Mouse (Mus musculus) C2C12 (cell line): ENCODE results near the gene Dpf3. TPM values are rescaled to one million over a fixed set of nuclear protein-coding genes. Genes with fewer than 3 reads are reported as not detected.

ENCODE experiments used
- H3K27me3 ChIP-seq: one replicate; pipeline ENCODE4 v1.6.1; 2011; ENCODE audit not compliant: control insufficient read depth, insufficient read depth, insufficient read length
- H3K36me3 ChIP-seq: one replicate; pipeline ENCODE4 v1.6.1; 2011; ENCODE audit not compliant: control insufficient read depth, insufficient read depth
- H3K4me3 ChIP-seq: one replicate; pipeline ENCODE4 v1.5.1; 2011; ENCODE audit warnings: mild to moderate bottlenecking, control low read depth; ENCODE audit not compliant: poor library complexity, insufficient read depth, severe bottlenecking
- H3K79me2 ChIP-seq: one replicate; pipeline ENCODE4 v1.6.1; 2011; ENCODE audit not compliant: control insufficient read depth, insufficient read depth
- H3K79me3 ChIP-seq: one replicate; pipeline ENCODE4 v1.6.1; 2011; ENCODE audit warnings: low read depth, control low read depth
- H3ac ChIP-seq: one replicate; pipeline ENCODE3; 2011; ENCODE audit warnings: low read depth; ENCODE audit not compliant: control insufficient read depth, insufficient read length
- CEBPB ChIP-seq: IDR thresholded peaks from one replicate; pipeline ENCODE4 v1.6.1; 2011; ENCODE audit warnings: low read depth, mild to moderate bottlenecking, control low read depth, moderate library complexity
- CTCF ChIP-seq: IDR thresholded peaks from one replicate; pipeline ENCODE4 v1.5.1; 2011; ENCODE audit not compliant: control insufficient read depth, insufficient read depth, insufficient read length
- FOSL1 ChIP-seq: IDR thresholded peaks from one replicate; pipeline ENCODE4 v1.8.0; 2011; ENCODE audit warnings: mild to moderate bottlenecking, low read length; ENCODE audit not compliant: poor library complexity, insufficient read depth, severe bottlenecking
- MAX ChIP-seq: IDR thresholded peaks from one replicate; pipeline ENCODE4 v1.6.1; 2011; ENCODE audit warnings: mild to moderate bottlenecking, control low read depth
- MYOD1 ChIP-seq: IDR thresholded peaks from one replicate; pipeline ENCODE4 v1.6.1; 2011; ENCODE audit warnings: low read depth; ENCODE audit not compliant: control insufficient read depth, insufficient read length
- MYOG ChIP-seq: IDR thresholded peaks from one replicate; pipeline ENCODE4 v1.6.1; 2011; ENCODE audit not compliant: control insufficient read depth, insufficient read length; ENCODE audit errors: extremely low read depth
- USF1 ChIP-seq: IDR thresholded peaks from one replicate; pipeline ENCODE4 v1.6.1; 2011; ENCODE audit warnings: low read depth, mild to moderate bottlenecking, control low read depth, moderate library complexity
- polyA plus RNA-seq: library from polyadenylated mRNA; unstranded; fragments of >200 nt; fragmentation: generic; extraction: Trizol; gene quantifications from one replicate; pipeline ENCODE4 v1.2.1, GENCODE M21; 2012; ENCODE audit warnings: missing spikeins

Dpf3 gene
- polyA plus RNA-seq, 1 experiment = 0.25 TPM

DNA sequence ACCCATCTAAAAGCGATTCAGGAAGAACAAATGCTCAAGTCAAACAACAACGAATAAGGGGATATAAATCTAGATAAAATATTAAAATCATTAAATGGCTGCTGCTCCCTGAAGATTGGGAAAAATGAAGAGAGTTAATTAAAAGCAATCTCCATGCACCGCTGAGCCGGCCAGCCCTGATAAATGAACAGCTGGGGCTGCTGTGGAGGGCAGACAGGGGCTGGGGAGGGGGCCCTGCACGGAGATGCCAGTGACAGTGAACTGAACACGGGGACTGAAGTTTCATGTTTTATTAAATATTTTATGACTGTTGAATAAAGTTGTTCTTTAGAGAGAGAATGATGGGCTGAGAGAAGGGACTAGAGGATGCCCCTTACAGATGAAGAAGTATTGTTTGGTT is 12.1 kb downstream of the Dpf3 start:
- Histone ChIP-seq H3K79me3 (no peaks in the 10 kb centered on the region), H3K27me3 (peaks cover 24% of the 10 kb centered on the region), H3K4me3 (no peak overlapping the region), H3K36me3 (no peaks in the 10 kb centered on the region), H3K79me2 (no peaks in the 10 kb centered on the region), H3ac (no peak overlapping the region)
- TF ChIP-seq CEBPB = no peak
- TF ChIP-seq MYOD1 = no peak
- TF ChIP-seq USF1 = no peak
- TF ChIP-seq FOSL1 = no peak
- no peak for TF ChIP-seq MAX
- no peak for TF ChIP-seq MYOG
- no peak for TF ChIP-seq CTCF

DNA sequence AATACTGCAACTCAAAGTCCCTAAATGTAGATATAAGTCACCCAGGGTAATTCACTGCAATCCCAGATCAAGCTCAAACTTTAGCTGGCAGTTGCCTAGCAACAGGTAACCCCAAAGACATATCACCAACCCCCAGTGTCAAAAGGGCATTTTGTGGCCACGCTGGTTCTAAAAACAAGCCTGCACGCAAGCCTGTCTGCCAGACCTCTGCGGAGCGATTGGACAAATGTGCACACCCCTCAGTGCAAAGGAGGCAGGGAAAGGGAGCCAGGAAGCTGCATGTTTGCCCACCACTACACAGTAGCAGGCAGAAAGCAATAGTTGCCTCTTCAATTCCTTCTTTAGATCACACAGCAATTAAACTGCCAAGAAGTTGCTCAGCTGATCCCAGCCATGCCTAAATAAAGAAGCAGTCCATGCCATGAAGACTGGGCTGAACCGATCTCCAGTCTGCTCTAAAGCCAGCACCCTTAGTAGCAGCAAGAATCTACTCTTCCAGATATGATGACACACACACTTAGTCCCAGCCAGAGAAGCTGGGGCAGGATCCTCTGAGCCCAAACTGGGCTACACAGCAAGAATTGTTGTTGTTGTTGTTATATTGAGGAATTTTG is 13.4 kb downstream of the Dpf3 start:
- H3K4me3 ChIP-seq = no peak overlapping the region
- H3K79me3 ChIP-seq = no peaks in the 10 kb centered on the region
- no peaks in the 10 kb centered on the region for H3K79me2 ChIP-seq
- no peak overlapping the region for H3ac ChIP-seq
- peaks cover 24% of the 10 kb centered on the region for H3K27me3 ChIP-seq
- no peaks in the 10 kb centered on the region for H3K36me3 ChIP-seq
- no peak for TF ChIP-seq MYOD1
- TF ChIP-seq FOSL1 = no peak
- no peak for TF ChIP-seq CTCF
- no peak for TF ChIP-seq MYOG
- no peak for TF ChIP-seq MAX
- no peak for TF ChIP-seq CEBPB
- no peak for TF ChIP-seq USF1

DNA sequence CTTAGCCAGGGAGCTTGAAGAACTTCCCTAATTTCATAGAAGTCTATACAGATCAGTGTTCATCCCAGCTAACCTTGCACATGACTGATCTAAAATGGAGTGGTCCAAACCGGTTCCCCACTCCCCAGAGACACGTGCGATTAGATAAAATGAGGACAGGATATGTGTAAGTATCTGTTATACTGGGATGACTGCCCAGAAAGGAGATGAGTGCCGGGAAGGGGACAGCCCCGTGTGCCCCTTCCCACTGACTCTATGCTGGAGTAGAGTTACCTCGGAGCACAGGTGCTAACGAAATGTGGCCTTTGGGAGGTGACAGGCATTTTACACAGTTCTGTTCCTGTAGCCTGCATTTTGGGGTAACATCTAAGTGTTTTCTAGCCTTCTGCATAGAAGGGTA is 15.8 kb downstream of the Dpf3 start:
- TF ChIP-seq FOSL1 (no peak), MYOD1 (no peak), MYOG (no peak), CEBPB (no peak), MAX (no peak), USF1 (no peak), CTCF (no peak)
- Histone ChIP-seq H3ac (no peak overlapping the region), H3K4me3 (no peak overlapping the region), H3K27me3 (peaks cover 20% of the 10 kb centered on the region), H3K79me3 (no peaks in the 10 kb centered on the region), H3K79me2 (no peaks in the 10 kb centered on the region), H3K36me3 (no peaks in the 10 kb centered on the region)

DNA sequence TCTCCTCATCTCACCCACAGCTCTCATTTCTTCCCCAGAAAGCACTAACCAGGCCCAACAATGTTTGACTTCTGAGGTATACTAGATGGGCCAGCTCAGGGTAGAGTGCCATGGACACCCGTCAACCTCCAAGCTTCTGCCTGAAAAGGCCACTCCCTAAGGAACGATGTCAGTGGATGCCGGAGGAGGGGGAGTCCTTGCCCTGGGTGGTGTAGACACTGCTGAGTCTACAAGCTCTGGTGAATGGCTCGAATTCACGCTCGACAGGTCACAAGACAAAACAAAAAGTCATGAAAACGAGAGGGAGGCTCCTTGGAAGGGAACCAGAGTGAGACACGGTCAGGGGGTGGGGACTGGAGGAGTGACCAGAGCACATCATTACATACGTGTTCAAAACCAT is 17.4 kb downstream of the Dpf3 start:
- Histone ChIP-seq H3K79me2 (no peaks in the 10 kb centered on the region), H3K79me3 (no peaks in the 10 kb centered on the region), H3ac (no peak overlapping the region), H3K27me3 (peaks cover 18% of the 10 kb centered on the region), H3K4me3 (no peak overlapping the region), H3K36me3 (no peaks in the 10 kb centered on the region)
- no peak for TF ChIP-seq MYOD1
- TF ChIP-seq CEBPB = no peak
- TF ChIP-seq MAX = no peak
- TF ChIP-seq CTCF = no peak
- TF ChIP-seq USF1 = no peak
- no peak for TF ChIP-seq FOSL1
- TF ChIP-seq MYOG = no peak

- Histone ChIP-seq H3K27me3 (peaks cover under 1% of the 10 kb centered on the region), H3K36me3 (no peaks in the 10 kb centered on the region), H3K79me3 (no peaks in the 10 kb centered on the region), H3ac (no peak overlapping the region), H3K79me2 (no peaks in the 10 kb centered on the region), H3K4me3 (no peak overlapping the region)
- no peak for TF ChIP-seq MYOG
- TF ChIP-seq MYOD1 = no peak
- no peak for TF ChIP-seq MAX
- no peak for TF ChIP-seq FOSL1
- no peak for TF ChIP-seq USF1
- no peak for TF ChIP-seq CEBPB
- no peak for TF ChIP-seq CTCF
These were observed 20.7 kb downstream of the Dpf3 start for GRCm38 (mm10) chr12:83466508-83467430.

DNA sequence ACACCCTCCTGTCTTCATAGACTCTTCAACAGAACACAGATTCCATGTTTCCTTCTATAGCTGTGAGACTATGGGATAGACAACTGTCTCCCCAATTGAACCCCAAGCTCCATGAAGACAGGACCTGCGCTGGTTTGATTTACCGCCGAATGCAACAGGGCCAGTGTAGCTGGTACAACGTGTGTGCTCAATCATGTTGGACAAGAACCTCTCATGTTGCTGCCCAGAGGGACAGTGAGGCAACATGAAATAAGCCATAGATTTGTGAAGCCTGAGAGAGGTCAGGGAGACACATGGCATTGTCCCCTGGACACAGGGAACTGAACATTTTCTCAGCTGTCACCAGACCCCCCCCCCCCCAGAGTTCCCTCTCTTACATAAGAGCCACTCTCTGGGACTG is 21.5 kb downstream of the Dpf3 start:
- no peaks in the 10 kb centered on the region for H3K79me3 ChIP-seq
- no peak overlapping the region for H3K4me3 ChIP-seq
- no peaks in the 10 kb centered on the region for H3K27me3 ChIP-seq
- no peaks in the 10 kb centered on the region for H3K36me3 ChIP-seq
- H3K79me2 ChIP-seq = no peaks in the 10 kb centered on the region
- TF ChIP-seq CEBPB (no peak), MYOG (no peak)
- H3ac ChIP-seq = no peak overlapping the region
